Mouse (Mus musculus) embryonic facial prominence, embryonic 13.5 days (tissue): ENCODE measurements around the gene Parp16. TPM values are rescaled to one million over a fixed set of nuclear protein-coding genes. Genes with fewer than 3 reads are reported as not detected.
"Not testable (repeated sequence)": the region's sequence is repeated elsewhere in the genome, so short reads cannot be mapped to it uniquely, and the experiment has no call there.

ENCODE experiments used
- ATAC-seq: fragments of 200-750 bp; cut with Nextera tagmentation; 2 replicates; pipeline ENCODE4 v1.8.0; 2017; ENCODE audit warnings: low read depth; ENCODE audit not compliant: insufficient number of reproducible peaks, insufficient read depth, low FRiP score, low TSS enrichment
- H3K27ac ChIP-seq: fragments of 300-500 bp; sonication (generic); 2 replicates; pipeline ENCODE4 v1.5.1; 2015; ENCODE audit warnings: moderate library complexity, mild to moderate bottlenecking, inconsistent platforms
- H3K27me3 ChIP-seq: fragments of 300-500 bp; sonication (generic); 2 replicates; pipeline ENCODE4 v1.6.1; 2015; ENCODE audit warnings: mild to moderate bottlenecking, inconsistent platforms
- H3K36me3 ChIP-seq: fragments of 300-500 bp; sonication (generic); 2 replicates; pipeline ENCODE4 v1.6.1; 2015; ENCODE audit warnings: mild to moderate bottlenecking, inconsistent platforms
- H3K4me1 ChIP-seq: fragments of 300-500 bp; sonication (generic); 2 replicates; pipeline ENCODE4 v1.6.1; 2015; ENCODE audit warnings: inconsistent platforms
- H3K4me2 ChIP-seq: fragments of 300-500 bp; sonication (generic); 2 replicates; pipeline ENCODE4 v1.6.1; 2015; ENCODE audit warnings: moderate library complexity, mild to moderate bottlenecking, inconsistent platforms
- H3K4me3 ChIP-seq: fragments of 300-500 bp; sonication (generic); 2 replicates; pipeline ENCODE4 v1.5.1; 2015; ENCODE audit warnings: mild to moderate bottlenecking, inconsistent platforms
- H3K9ac ChIP-seq: fragments of 300-500 bp; sonication (generic); 2 replicates; pipeline ENCODE4 v1.6.1; 2015; ENCODE audit warnings: mild to moderate bottlenecking, inconsistent platforms
- H3K9me3 ChIP-seq: fragments of 300-500 bp; sonication (generic); 2 replicates; pipeline ENCODE4 v1.6.1; 2016; ENCODE audit warnings: inconsistent platforms
- WGBS: fragments of 180-500 bp; shearing (Covaris S2); methylation state at CpG from one replicate; pipeline ENCODE4 v1.1.7; 2015; ENCODE audit warnings: mixed read lengths; 5-methylcytosine and 5-hydroxymethylcytosine counted together
- polyA plus RNA-seq: library from polyadenylated mRNA; unstranded; fragments of >200 nt; fragmentation: Nextera tagmentation; extraction: Ambion mirVana; gene quantifications from 2 replicates; pipeline ENCODE4 v1.2.1, GENCODE M21; 2015

Parp16 gene
- polyA plus RNA-seq, 1 experiment from 2014 or later, result 7.1 TPM

DNA sequence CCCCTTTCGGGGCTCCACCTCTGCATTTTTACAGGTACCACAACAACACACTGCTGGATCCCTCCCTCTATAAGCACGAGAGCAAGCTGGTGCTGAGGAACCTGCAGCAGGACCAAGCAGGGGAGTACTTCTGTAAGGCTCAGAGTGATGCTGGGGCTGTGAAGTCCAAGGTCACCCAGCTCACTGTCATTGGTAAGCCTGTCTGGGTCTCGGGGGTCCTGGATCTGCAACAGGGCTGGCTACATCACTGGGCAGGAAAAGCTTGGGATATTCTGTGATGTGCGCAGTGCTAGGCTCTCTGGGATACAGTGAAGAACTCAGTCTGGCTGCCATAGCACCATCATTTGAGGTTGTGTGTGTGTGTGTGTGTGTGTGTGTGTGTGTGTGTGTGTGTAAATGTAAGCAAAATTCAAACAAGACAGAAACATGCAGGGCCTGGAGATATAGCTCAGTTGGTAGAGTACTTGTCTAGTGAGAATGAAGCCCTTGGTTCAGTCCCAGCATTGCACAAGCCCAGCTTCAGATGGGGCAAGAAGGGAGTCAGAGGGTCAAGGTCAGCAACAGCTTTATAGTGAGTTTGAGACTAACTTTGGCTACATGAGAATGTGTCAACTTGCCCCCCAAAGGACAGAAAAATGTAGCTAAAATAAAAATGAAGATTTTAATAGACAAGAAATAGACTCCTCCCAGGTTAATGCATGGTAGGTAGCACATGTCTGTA, 80.8 kb downstream of the Parp16 start:
- 80% methylated on average over 4 of the region's 4 CpGs for WGBS
- Histone ChIP-seq H3K4me2 (no peak overlapping the region), H3K4me3 (no peak overlapping the region), H3K27me3 (no peaks in the 10 kb centered on the region), H3K9ac (no peak overlapping the region), H3K27ac (no peak overlapping the region), H3K9me3 (no peaks in the 10 kb centered on the region), H3K4me1 (no peaks in the 10 kb centered on the region), H3K36me3 (no peaks in the 10 kb centered on the region)
- ATAC-seq, result no peak

DNA sequence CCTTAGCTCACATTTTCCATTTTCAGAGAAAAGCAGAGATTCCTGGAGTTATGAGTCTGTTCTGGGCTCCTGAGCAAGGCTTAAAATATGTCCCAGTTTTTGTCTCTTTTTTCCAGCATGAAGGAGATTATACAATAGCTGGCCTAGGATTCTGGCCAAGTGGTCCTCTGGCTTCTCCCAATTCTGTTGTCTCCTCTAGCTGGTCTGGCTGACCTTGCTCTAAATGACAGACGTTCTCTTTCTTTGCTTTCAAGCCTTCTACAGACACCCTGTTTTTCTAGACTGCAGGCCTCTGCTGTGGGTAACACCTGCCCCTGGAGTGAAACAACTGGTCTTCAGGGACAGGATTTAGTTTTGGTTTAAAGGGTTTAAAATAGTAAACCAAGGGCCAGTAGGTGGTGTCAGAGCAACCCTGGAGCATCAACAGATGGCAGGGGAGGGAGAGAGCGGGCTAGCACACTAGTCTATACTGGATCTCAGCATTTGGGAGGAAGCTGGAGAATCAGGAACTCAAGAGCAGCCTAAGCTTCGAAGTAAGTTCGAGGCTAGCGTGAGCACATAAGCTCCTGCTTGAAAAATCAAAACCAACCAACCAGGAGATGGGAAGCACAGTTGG, 86.5 kb downstream of the Parp16 start:
- Histone ChIP-seq H3K4me3 (no peak overlapping the region), H3K9ac (0 out of 2 replicates have a peak overlapping the region, but pooled peaks have one; percentile 32), H3K9me3 (no peaks in the 10 kb centered on the region), H3K36me3 (no peaks in the 10 kb centered on the region), H3K27me3 (no peaks in the 10 kb centered on the region), H3K4me1 (no peaks in the 10 kb centered on the region), H3K4me2 (no peak overlapping the region), H3K27ac (no peak overlapping the region)
- ATAC-seq, result no peak
- 73% methylated on average over 5 of the region's 5 CpGs for WGBS

DNA sequence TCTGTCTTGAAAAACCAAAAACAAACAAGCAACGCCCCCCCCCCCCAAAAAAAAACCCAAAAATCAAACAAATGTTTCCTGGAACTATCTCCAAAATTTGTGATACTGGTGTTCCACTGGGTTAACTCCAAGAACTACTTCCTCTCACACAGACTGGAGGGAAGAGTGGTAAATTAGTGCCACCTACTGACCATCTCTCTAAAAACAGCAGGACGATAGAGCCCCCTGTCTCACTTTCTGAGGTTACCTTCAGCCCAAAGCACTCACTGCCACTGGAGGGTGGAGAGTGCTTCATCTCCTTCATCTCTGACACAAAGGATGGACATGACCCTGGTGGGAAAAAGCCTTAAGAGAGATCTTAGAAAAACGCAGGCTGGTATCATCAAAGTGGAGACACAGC, 88.1 kb downstream of the Parp16 start:
- 2% methylated on average over 3 of the region's 3 CpGs for WGBS
- no peak for ATAC-seq
- no peak overlapping the region for H3K4me3 ChIP-seq
- H3K9me3 ChIP-seq, result no peaks in the 10 kb centered on the region
- no peaks in the 10 kb centered on the region for H3K4me1 ChIP-seq
- no peak overlapping the region for H3K9ac ChIP-seq
- H3K27ac ChIP-seq, result no peak overlapping the region
- H3K4me2 ChIP-seq, result no peak overlapping the region
- H3K27me3 ChIP-seq, result no peaks in the 10 kb centered on the region
- H3K36me3 ChIP-seq, result no peaks in the 10 kb centered on the region

DNA sequence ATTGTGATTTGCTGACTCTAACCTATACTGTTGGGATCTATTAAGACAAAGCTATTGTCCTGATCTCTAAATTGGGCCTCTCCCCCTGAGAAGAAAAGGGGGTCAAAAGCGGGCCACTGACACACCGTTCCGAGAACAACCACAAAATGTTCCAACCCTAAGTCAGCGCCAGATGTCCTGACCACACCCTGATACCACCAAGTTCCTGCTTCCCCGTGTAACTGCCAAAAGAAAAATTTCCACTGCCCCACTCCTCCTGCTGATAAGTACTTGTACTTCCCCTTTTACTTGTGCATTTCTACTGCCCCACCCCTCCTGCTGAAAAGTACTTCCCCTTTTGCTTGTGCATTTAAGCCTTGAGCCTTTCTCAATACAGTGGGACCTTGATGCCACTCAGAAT, 93.1 kb downstream of the Parp16 start:
- WGBS, result 77% methylated on average over 5 of the region's 5 CpGs
- not testable (repeated sequence) for H3K4me3 ChIP-seq, H3K36me3 ChIP-seq, H3K4me1 ChIP-seq, H3K4me2 ChIP-seq, ATAC-seq, H3K27me3 ChIP-seq, H3K9ac ChIP-seq, H3K27ac ChIP-seq, H3K9me3 ChIP-seq

Other genes starting within 250 kb of the Parp16 start
- gene Slc24a1, start 243.7 kb upstream of the Parp16 start, polyA plus RNA-seq, result not detected in 2 replicates
- 51.6 and 58.3 TPM in 2 replicates for gene Ints14, start 234.4 kb upstream of the Parp16 start, polyA plus RNA-seq
- gene Hacd3, start 173.7 kb upstream of the Parp16 start, polyA plus RNA-seq, result 91.3 and 92.1 TPM in 2 replicates
- 36.7 and 37.2 TPM in 2 replicates for gene Dpp8, start 162.9 kb upstream of the Parp16 start, polyA plus RNA-seq
- gene Igdcc4, start 93.9 kb upstream of the Parp16 start, polyA plus RNA-seq, result 31.0 and 31.7 TPM in 2 replicates
- gene Igdcc3, start 54.2 kb upstream of the Parp16 start, polyA plus RNA-seq, result 2.1 and 3.0 TPM in 2 replicates
- 0.74 and 1.2 TPM in 2 replicates for gene Cilp, start 69.8 kb downstream of the Parp16 start, polyA plus RNA-seq
- gene Clpx, start 98.9 kb downstream of the Parp16 start, polyA plus RNA-seq, result 56.2 TPM in 2 replicates
- 10.4 and 10.6 TPM in 2 replicates for gene Pdcd7, start 150.8 kb downstream of the Parp16 start, polyA plus RNA-seq
- gene Ubap1l, start 165.7 kb downstream of the Parp16 start, polyA plus RNA-seq, result 0.19 and 0.41 TPM in 2 replicates
- 1.0 and 1.2 TPM in 2 replicates for gene Kbtbd13, start 196.3 kb downstream of the Parp16 start, polyA plus RNA-seq
- gene Rasl12, start 203.2 kb downstream of the Parp16 start, polyA plus RNA-seq, result 8.7 and 9.0 TPM in 2 replicates
- 1.1 TPM in 1 of 2 replicates, not detected in the other for gene Slc51b, start 227.6 kb downstream of the Parp16 start, polyA plus RNA-seq
- 24.1 and 28.3 TPM in 2 replicates for gene Mtfmt, start 240.4 kb downstream of the Parp16 start, polyA plus RNA-seq